Mouse (Mus musculus): ENCODE measurements at regions not wholly inside any gene's neighbourhood (a gene's known extent, or its start where the extent isn't known, plus 50 kb on each side); places are given as distances from the start of the nearest gene placed in this dataset.

DNA sequence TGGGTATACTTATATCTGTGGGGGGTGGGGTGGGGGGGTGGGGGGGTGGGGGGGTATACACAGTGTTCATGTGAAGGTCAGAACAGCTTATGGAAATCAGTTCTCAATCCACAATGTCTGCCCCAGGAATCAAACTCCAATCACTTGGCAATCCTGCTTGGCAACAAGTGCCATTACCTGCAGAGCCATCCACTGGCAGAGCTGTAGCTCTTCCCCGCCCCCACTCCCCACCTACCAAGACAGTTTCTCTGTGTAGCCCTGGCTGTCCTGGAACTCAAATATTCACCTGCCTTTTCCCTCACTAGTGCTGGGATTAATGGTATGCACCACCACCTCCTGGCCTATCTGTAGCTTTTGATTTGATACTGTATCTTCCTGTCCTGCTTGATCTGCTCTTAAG, 61.0 kb upstream of the Stxbp5l start:
- TF ChIP-seq TCF12 (IDR thresholded peaks at IDR 0.05; ENCODE audit: low read depth, low read length), result no peak
- no peak for TF ChIP-seq POLR2A (IDR thresholded peaks at IDR 0.05; ENCODE audit: low read depth, low read length)
- no peak for TF ChIP-seq KAT2A (IDR thresholded peaks at IDR 0.05; ENCODE audit: insufficient replicate concordance, low read length)
- TF ChIP-seq MAFK (IDR thresholded peaks at IDR 0.05; ENCODE audit: insufficient replicate concordance, low read length), result no peak
- TF ChIP-seq ETS1 (conservative IDR thresholded peaks at IDR 0.05; ENCODE audit: low read depth, low read length), result no peak
- TF ChIP-seq MYC (IDR thresholded peaks at IDR 0.05; ENCODE audit: low read depth, low read length), result no peak
- no peak for TF ChIP-seq CTCF (conservative IDR thresholded peaks at IDR 0.05 in 1 of 2, IDR thresholded peaks at IDR 0.05 in 1 of 2; ENCODE audit: low read depth in 2 of 2, low read length in 2 of 2)
- TF ChIP-seq TBP (conservative IDR thresholded peaks at IDR 0.05; ENCODE audit: low read depth, low read length), result no peak
- TF ChIP-seq MAZ (IDR thresholded peaks at IDR 0.05; ENCODE audit: low read depth, low read length), result no peak
- no peak for TF ChIP-seq PAX5 (IDR thresholded peaks at IDR 0.05; ENCODE audit: low read length)
- TF ChIP-seq POLR2AphosphoS2 (IDR thresholded peaks at IDR 0.05; ENCODE audit: low read depth, low read length), result no peak
- TF ChIP-seq USF1 (IDR thresholded peaks at IDR 0.05; ENCODE audit: low read depth, low read length), result no peak
- TF ChIP-seq EP300 (IDR thresholded peaks at IDR 0.05; ENCODE audit: low read length), result no peak

Data from CH12.LX (cell line).